Mouse (Mus musculus): ENCODE measurements at regions not wholly inside any gene's neighbourhood (a gene's known extent, or its start where the extent isn't known, plus 50 kb on each side); places are given as distances from the start of the nearest gene placed in this dataset.

GRCm38 (mm10) chr8:77825786-77826185 is 101.5 kb upstream of the Ednra start:
- no peak overlapping the region for H3K27ac ChIP-seq
- no peak for ATAC-seq (ENCODE audit: low FRiP score, low read depth)
- no peak overlapping the region for H3K4me3 ChIP-seq
- H3K4me2 ChIP-seq (replicated peaks): no peak overlapping the region
- H3K27me3 ChIP-seq (replicated peaks): no peaks in the 10 kb centered on the region
- no peak overlapping the region for H3K9ac ChIP-seq
- no peaks in the 10 kb centered on the region for H3K36me3 ChIP-seq
- H3K9me3 ChIP-seq: no peaks in the 10 kb centered on the region
- WGBS: 81% methylated on average over 1 of the region's 1 CpGs
- no peaks in the 10 kb centered on the region for H3K4me1 ChIP-seq

GRCm38 (mm10) chr8:77826255-77826654 is 102.0 kb upstream of the Ednra start:
- Histone ChIP-seq H3K27ac (no peak overlapping the region), H3K4me1 (no peaks in the 10 kb centered on the region), H3K9ac (no peak overlapping the region), H3K4me2 (replicated peaks) (no peak overlapping the region), H3K9me3 (no peaks in the 10 kb centered on the region), H3K27me3 (replicated peaks) (no peaks in the 10 kb centered on the region), H3K4me3 (no peak overlapping the region), H3K36me3 (no peaks in the 10 kb centered on the region)
- WGBS: 65% methylated on average over 2 of the region's 2 CpGs
- ATAC-seq (ENCODE audit: low FRiP score, low read depth): no peak

GRCm38 (mm10) chr8:77828079-77828478 is 103.8 kb upstream of the Ednra start:
- no peaks in the 10 kb centered on the region for H3K36me3 ChIP-seq
- H3K27ac ChIP-seq: no peak overlapping the region

GRCm38 (mm10) chr8:77829126-77829748 is 105.0 kb upstream of the Ednra start:
- no peak overlapping the region for H3K9ac ChIP-seq
- no peak overlapping the region for H3K4me3 ChIP-seq
- no peak overlapping the region for H3K4me2 ChIP-seq (replicated peaks)
- H3K27ac ChIP-seq: no peak overlapping the region
- no peaks in the 10 kb centered on the region for H3K36me3 ChIP-seq
- no peaks in the 10 kb centered on the region; the same call in 1 of the 2 replicates for H3K4me1 ChIP-seq
- no peaks in the 10 kb centered on the region for H3K27me3 ChIP-seq (replicated peaks)
- 55% methylated on average over 5 of the region's 5 CpGs for WGBS
- no peaks in the 10 kb centered on the region for H3K9me3 ChIP-seq
- no peak for ATAC-seq (ENCODE audit: low FRiP score, low read depth)

More at GRCm38 (mm10) chr8:77828079-77828478, 103.8 kb upstream of the Ednra start:
- no peak for ATAC-seq (ENCODE audit: low FRiP score, low read depth)
- Histone ChIP-seq H3K4me1 (no peaks in the 10 kb centered on the region), H3K4me3 (no peak overlapping the region), H3K4me2 (replicated peaks) (no peak overlapping the region), H3K27me3 (replicated peaks) (no peaks in the 10 kb centered on the region), H3K9me3 (no peaks in the 10 kb centered on the region), H3K9ac (no peak overlapping the region)
- 26% methylated on average over 7 of the region's 7 CpGs for whole genome bisulfite sequencing

GRCm38 (mm10) chr8:77829764-77830163 is 105.5 kb upstream of the Ednra start:
- no peak overlapping the region for H3K4me3 ChIP-seq
- no peaks in the 10 kb centered on the region; the same call in 1 of the 2 replicates for H3K4me1 ChIP-seq
- H3K9ac ChIP-seq: no peak overlapping the region
- H3K36me3 ChIP-seq: no peaks in the 10 kb centered on the region
- no peak for ATAC-seq (ENCODE audit: low FRiP score, low read depth)
- no peak overlapping the region for H3K27ac ChIP-seq
- no peaks in the 10 kb centered on the region for H3K9me3 ChIP-seq
- H3K4me2 ChIP-seq (replicated peaks): no peak overlapping the region
- no peaks in the 10 kb centered on the region for H3K27me3 ChIP-seq (replicated peaks)
- 55% methylated on average over 5 of the region's 5 CpGs for WGBS

- Histone ChIP-seq H3K4me3 (no peak overlapping the region), H3K27me3 (replicated peaks) (no peaks in the 10 kb centered on the region), H3K4me2 (replicated peaks) (no peak overlapping the region), H3K9me3 (no peaks in the 10 kb centered on the region), H3K27ac (no peak overlapping the region), H3K4me1 (no peaks in the 10 kb centered on the region; the same call in 1 of the 2 replicates), H3K36me3 (no peaks in the 10 kb centered on the region), H3K9ac (no peak overlapping the region)
- no peak for ATAC-seq (ENCODE audit: low FRiP score, low read depth)
- WGBS: 83% methylated on average over 6 of the region's 6 CpGs
These were observed 110.0 kb upstream of the Ednra start for GRCm38 (mm10) chr8:77834283-77834682.

- no peaks in the 10 kb centered on the region for H3K9me3 ChIP-seq
- no peak overlapping the region for H3K4me2 ChIP-seq (replicated peaks)
- H3K4me1 ChIP-seq: no peaks in the 10 kb centered on the region; the same call in 1 of the 2 replicates
- H3K9ac ChIP-seq: no peak overlapping the region
- H3K36me3 ChIP-seq: no peaks in the 10 kb centered on the region
- no peaks in the 10 kb centered on the region for H3K27me3 ChIP-seq (replicated peaks)
- H3K4me3 ChIP-seq: no peak overlapping the region
- 85% methylated on average over 5 of the region's 5 CpGs for WGBS
- no peak for ATAC-seq (ENCODE audit: low FRiP score, low read depth)
- H3K27ac ChIP-seq: no peak overlapping the region
These were observed 112.7 kb upstream of the Ednra start for GRCm38 (mm10) chr8:77836902-77837489.

- ATAC-seq (ENCODE audit: low FRiP score, low read depth): no peak
- Histone ChIP-seq H3K27me3 (replicated peaks) (no peaks in the 10 kb centered on the region), H3K4me1 (no peaks in the 10 kb centered on the region), H3K9ac (no peak overlapping the region), H3K4me3 (no peak overlapping the region), H3K9me3 (no peaks in the 10 kb centered on the region), H3K4me2 (replicated peaks) (no peak overlapping the region), H3K27ac (no peak overlapping the region), H3K36me3 (no peaks in the 10 kb centered on the region)
- whole genome bisulfite sequencing: 72% methylated on average over 7 of the region's 7 CpGs
These were observed 118.3 kb upstream of the Ednra start for GRCm38 (mm10) chr8:77842392-77843139.

- no peak for ATAC-seq (ENCODE audit: low FRiP score, low read depth)
- Histone ChIP-seq H3K27ac (no peak overlapping the region), H3K4me1 (no peaks in the 10 kb centered on the region), H3K27me3 (replicated peaks) (no peaks in the 10 kb centered on the region), H3K36me3 (no peaks in the 10 kb centered on the region), H3K4me3 (no peak overlapping the region), H3K9ac (no peak overlapping the region), H3K9me3 (no peaks in the 10 kb centered on the region), H3K4me2 (replicated peaks) (no peak overlapping the region)
- WGBS: 85% methylated on average over 3 of the region's 3 CpGs
These were observed 119.0 kb upstream of the Ednra start for GRCm38 (mm10) chr8:77843229-77843628.

GRCm38 (mm10) chr8:77850523-77850922 is 126.3 kb upstream of the Ednra start:
- H3K9ac ChIP-seq: no peak overlapping the region
- H3K27ac ChIP-seq: no peak overlapping the region
- H3K4me3 ChIP-seq: no peak overlapping the region
- H3K4me2 ChIP-seq (replicated peaks): no peak overlapping the region
- H3K4me1 ChIP-seq: no peaks in the 10 kb centered on the region
- no peaks in the 10 kb centered on the region for H3K27me3 ChIP-seq (replicated peaks)
- 87% methylated on average over 5 of the region's 5 CpGs for WGBS
- H3K36me3 ChIP-seq: no peaks in the 10 kb centered on the region
- no peak for ATAC-seq (ENCODE audit: low FRiP score, low read depth)
- H3K9me3 ChIP-seq: no peaks in the 10 kb centered on the region

- no peaks in the 10 kb centered on the region for H3K4me1 ChIP-seq
- no peaks in the 10 kb centered on the region for H3K9me3 ChIP-seq
- H3K4me2 ChIP-seq (replicated peaks): no peak overlapping the region
- no peaks in the 10 kb centered on the region for H3K36me3 ChIP-seq
- no peak overlapping the region for H3K27ac ChIP-seq
- 31% methylated on average over 6 of the region's 6 CpGs for WGBS
- no peak overlapping the region for H3K4me3 ChIP-seq
- H3K27me3 ChIP-seq (replicated peaks): no peaks in the 10 kb centered on the region
- H3K9ac ChIP-seq: no peak overlapping the region
- ATAC-seq (ENCODE audit: low FRiP score, low read depth): no peak
These were observed 146.0 kb upstream of the Ednra start for GRCm38 (mm10) chr8:77870264-77870663.

GRCm38 (mm10) chr8:77872771-77873170 is 148.5 kb upstream of the Ednra start:
- Histone ChIP-seq H3K4me3 (no peak overlapping the region), H3K36me3 (no peaks in the 10 kb centered on the region), H3K4me1 (no peaks in the 10 kb centered on the region), H3K4me2 (replicated peaks) (no peak overlapping the region), H3K9me3 (no peaks in the 10 kb centered on the region), H3K27ac (no peak overlapping the region), H3K9ac (no peak overlapping the region), H3K27me3 (replicated peaks) (no peaks in the 10 kb centered on the region)
- no peak for ATAC-seq (ENCODE audit: low FRiP score, low read depth)
- 89% methylated on average over 1 of the region's 1 CpGs for WGBS
